Mouse (Mus musculus) cortical plate, adult 2 months (tissue): Measurements from ENCODE around the gene Dtx2.

Experiments
- CTCF ChIP-seq: fragments of 200-500 bp; IDR thresholded peaks from 2 replicates; pipeline ENCODE4 v1.5.1; 2011; ENCODE audit warnings: mild to moderate bottlenecking, control low read depth, low read length; ENCODE audit not compliant: insufficient read depth; ENCODE audit errors: extremely low read depth
- POLR2A ChIP-seq: fragments of 200-500 bp; IDR thresholded peaks from 2 replicates; pipeline ENCODE4 v1.6.1; 2011; ENCODE audit warnings: mild to moderate bottlenecking, low read length, control low read depth; ENCODE audit not compliant: insufficient read depth; ENCODE audit errors: extremely low read depth

DNA sequence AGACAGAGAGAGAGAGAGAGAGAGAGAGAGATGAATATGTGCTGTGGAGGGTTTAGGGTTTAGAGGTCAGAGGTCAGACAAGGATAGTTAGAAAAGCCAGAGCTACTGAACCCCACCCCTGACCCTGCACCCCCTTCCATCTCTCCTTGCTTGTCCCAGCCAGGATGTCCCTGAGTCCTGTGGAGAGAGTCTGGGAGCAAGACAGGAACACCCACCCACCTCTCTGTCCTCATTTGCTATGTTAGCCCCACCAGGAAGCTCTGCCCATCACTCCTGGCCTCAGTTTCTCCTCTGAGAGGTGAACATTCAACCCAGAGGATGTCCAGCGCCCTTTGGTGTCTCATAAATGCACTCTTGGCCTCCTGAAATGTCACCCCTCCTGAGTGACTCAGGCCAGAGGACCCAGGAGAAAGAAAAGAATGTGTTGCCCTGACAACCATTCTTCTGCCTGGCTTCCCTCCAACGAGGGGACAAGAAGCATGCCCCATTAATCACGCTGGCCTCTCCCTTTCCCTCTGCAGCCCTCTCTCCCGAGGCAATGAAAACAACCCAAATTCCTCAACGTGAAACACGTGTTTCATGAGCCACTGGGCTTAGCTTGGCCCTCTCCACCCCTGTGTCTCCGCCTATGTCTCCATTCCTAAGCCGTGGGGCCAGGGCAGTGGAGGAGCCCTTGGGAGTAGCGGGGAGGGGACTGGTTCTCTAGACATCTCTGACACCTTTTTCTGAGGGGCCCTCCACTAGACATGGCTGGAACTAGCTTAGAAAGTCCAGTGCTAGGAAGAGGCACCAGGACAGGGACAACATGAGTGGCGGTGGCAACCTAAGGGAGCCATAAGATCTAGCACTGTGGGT lies 56.9 kb downstream of the Dtx2 start:
- TF ChIP-seq CTCF: no peak
- TF ChIP-seq POLR2A: no peak
